Mouse (Mus musculus) lung, adult 2 months (tissue): Measurements from ENCODE around the gene Zbtb46.

ENCODE experiments used
- CTCF ChIP-seq: fragments of 200-500 bp; IDR thresholded peaks from 2 replicates; pipeline ENCODE4 v1.5.1; 2011; ENCODE audit warnings: mild to moderate bottlenecking, low read length, control low read depth; ENCODE audit not compliant: insufficient read depth
- POLR2A ChIP-seq: fragments of 200-500 bp; IDR thresholded peaks from 2 replicates; pipeline ENCODE4 v1.6.1; 2011; ENCODE audit warnings: low read depth, mild to moderate bottlenecking, control low read depth, low read length, borderline replicate concordance; ENCODE audit errors: extremely low read depth

DNA sequence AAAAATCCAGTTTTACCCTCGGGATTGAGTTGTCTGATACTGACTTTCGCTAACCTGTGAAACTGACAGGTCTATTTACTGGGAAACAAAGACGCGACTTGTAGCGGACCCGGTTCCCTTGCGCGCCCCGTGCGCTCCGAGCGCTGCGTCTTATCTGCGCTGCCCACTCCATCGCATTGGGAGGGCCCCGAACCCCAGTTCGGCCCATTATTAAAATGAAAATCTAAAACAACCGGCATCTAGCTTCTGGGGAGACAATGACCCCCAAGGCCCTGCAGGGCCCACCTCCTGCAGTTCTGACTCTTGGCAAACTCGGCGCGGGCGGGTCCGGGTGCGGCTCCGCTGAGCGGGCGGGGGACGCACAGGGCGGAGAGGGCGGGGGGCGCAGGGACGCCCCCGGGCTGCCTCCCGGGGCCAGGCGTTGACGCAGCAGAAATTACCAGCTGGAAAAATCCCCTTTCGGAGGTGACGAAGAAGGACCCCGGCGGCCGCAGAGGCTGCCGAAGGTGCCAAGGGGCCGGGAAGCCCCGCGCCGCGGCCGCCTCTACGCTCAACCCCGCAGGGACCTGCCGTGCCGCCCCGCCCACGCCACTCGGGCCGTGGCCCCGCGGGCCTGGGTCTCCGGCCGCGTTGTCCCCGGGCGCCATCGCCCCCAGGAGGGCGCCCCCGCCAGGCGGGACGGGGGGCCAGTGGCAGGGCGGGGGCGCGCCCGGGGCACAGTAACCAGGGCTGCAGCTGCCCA, 644 bp downstream of the Zbtb46 start:
- TF ChIP-seq CTCF (no peak), POLR2A (no peak)
